Mouse (Mus musculus): ENCODE measurements around the gene Vmn1r215. TPM values are rescaled to one million over a fixed set of nuclear protein-coding genes. Genes with fewer than 3 reads are reported as not detected.
"Not testable (repeated sequence)": the region's sequence is repeated elsewhere in the genome, so short reads cannot be mapped to it uniquely, and the experiment has no call there.

Gene Vmn1r215
- not detected in 2 replicates for total RNA-seq (2015; ENCODE audit: low replicate concordance)
- total RNA-seq (2017; ENCODE audit: low replicate concordance): not detected in 2 replicates

GRCm38 (mm10) chr13:23067725-23068124 lies at the start of gene Vmn1r215:
Vmn1r215 (plus strand) TSS chr13:23068025.
- no peak for ATAC-seq (replicated peaks; ENCODE audit: low FRiP score, poor library complexity, severe bottlenecking)

- ATAC-seq (replicated peaks; ENCODE audit: low FRiP score, poor library complexity, severe bottlenecking): no peak
Observed at GRCm38 (mm10) chr13:23018158-23018557, 49.7 kb upstream of the Vmn1r215 start.

GRCm38 (mm10) chr13:23024812-23025211 lies 43.0 kb upstream of the Vmn1r215 start:
- ATAC-seq (replicated peaks; ENCODE audit: low FRiP score, poor library complexity, severe bottlenecking): no peak

GRCm38 (mm10) chr13:23030118-23030517 lies 37.7 kb upstream of the Vmn1r215 start, which contains the start of gene Vmn1r214:
Vmn1r214 (plus strand) TSS chr13:23030418.
- no peak for ATAC-seq (replicated peaks; ENCODE audit: low FRiP score, poor library complexity, severe bottlenecking)

GRCm38 (mm10) chr13:23057778-23058177 lies 10.0 kb upstream of the Vmn1r215 start:
- ATAC-seq (replicated peaks; ENCODE audit: low FRiP score, poor library complexity, severe bottlenecking): no peak

GRCm38 (mm10) chr13:23069312-23069711 lies 1.5 kb downstream of the Vmn1r215 start:
- ATAC-seq (replicated peaks; ENCODE audit: low FRiP score, poor library complexity, severe bottlenecking): no peak

GRCm38 (mm10) chr13:23094386-23094785 lies 26.6 kb downstream of the Vmn1r215 start:
- no peak for ATAC-seq (replicated peaks; ENCODE audit: low FRiP score, poor library complexity, severe bottlenecking)

GRCm38 (mm10) chr13:23118126-23118525 lies 50.3 kb downstream of the Vmn1r215 start, which contains the start of gene Vmn1r217:
Vmn1r217 (minus strand) TSS chr13:23118226.
- not testable (repeated sequence) for ATAC-seq (replicated peaks; ENCODE audit: low FRiP score, poor library complexity, severe bottlenecking)

GRCm38 (mm10) chr13:23120611-23121010 lies 52.8 kb downstream of the Vmn1r215 start:
- no peak for ATAC-seq (replicated peaks; ENCODE audit: low FRiP score, poor library complexity, severe bottlenecking)

Other genes with a start within 250 kb of the Vmn1r215 start
- gene Vmn1r210, start 236.7 kb upstream of the Vmn1r215 start, total RNA-seq (2015; ENCODE audit: low replicate concordance): not detected in 2 replicates
- gene Vmn1r210, start 236.7 kb upstream of the Vmn1r215 start, total RNA-seq (2017; ENCODE audit: low replicate concordance): not detected in 2 replicates
- not detected in 2 replicates for gene Vmn1r211, start 210.5 kb upstream of the Vmn1r215 start, total RNA-seq (2015; ENCODE audit: low replicate concordance)
- not detected in 2 replicates for gene Vmn1r211, start 210.5 kb upstream of the Vmn1r215 start, total RNA-seq (2017; ENCODE audit: low replicate concordance)
- not detected in 2 replicates for gene Vmn1r212, start 183.8 kb upstream of the Vmn1r215 start, total RNA-seq (2015; ENCODE audit: low replicate concordance)
- gene Vmn1r212, start 183.8 kb upstream of the Vmn1r215 start, total RNA-seq (2017; ENCODE audit: low replicate concordance): not detected in 2 replicates
- gene Vmn1r213, start 60.4 kb upstream of the Vmn1r215 start, total RNA-seq (2015; ENCODE audit: low replicate concordance): not detected in 2 replicates
- not detected in 2 replicates for gene Vmn1r213, start 60.4 kb upstream of the Vmn1r215 start, total RNA-seq (2017; ENCODE audit: low replicate concordance)
- gene Vmn1r214, start 37.6 kb upstream of the Vmn1r215 start, total RNA-seq (2015; ENCODE audit: low replicate concordance): not detected in 2 replicates
- gene Vmn1r214, start 37.6 kb upstream of the Vmn1r215 start, total RNA-seq (2017; ENCODE audit: low replicate concordance): not detected in 2 replicates
- gene Vmn1r217, start 50.2 kb downstream of the Vmn1r215 start, total RNA-seq (2015; ENCODE audit: low replicate concordance): not detected in 2 replicates
- not detected in 2 replicates for gene Vmn1r217, start 50.2 kb downstream of the Vmn1r215 start, total RNA-seq (2017; ENCODE audit: low replicate concordance)
- gene Vmn1r218, start 65.1 kb downstream of the Vmn1r215 start, total RNA-seq (2015; ENCODE audit: low replicate concordance): not detected in 2 replicates
- not detected in 2 replicates for gene Vmn1r218, start 65.1 kb downstream of the Vmn1r215 start, total RNA-seq (2017; ENCODE audit: low replicate concordance)
- not detected in 2 replicates for gene Vmn1r219, start 91.3 kb downstream of the Vmn1r215 start, total RNA-seq (2015; ENCODE audit: low replicate concordance)
- gene Vmn1r219, start 91.3 kb downstream of the Vmn1r215 start, total RNA-seq (2017; ENCODE audit: low replicate concordance): not detected in 2 replicates
- gene Vmn1r220, start 120.0 kb downstream of the Vmn1r215 start, total RNA-seq (2015; ENCODE audit: low replicate concordance): not detected in 2 replicates
- not detected in 2 replicates for gene Vmn1r220, start 120.0 kb downstream of the Vmn1r215 start, total RNA-seq (2017; ENCODE audit: low replicate concordance)
- gene Vmn1r221, start 146.1 kb downstream of the Vmn1r215 start, total RNA-seq (2015; ENCODE audit: low replicate concordance): not detected in 2 replicates
- not detected in 2 replicates for gene Vmn1r221, start 146.1 kb downstream of the Vmn1r215 start, total RNA-seq (2017; ENCODE audit: low replicate concordance)
- not detected in 2 replicates for gene Vmn1r222, start 167.9 kb downstream of the Vmn1r215 start, total RNA-seq (2015; ENCODE audit: low replicate concordance)
- not detected in 2 replicates for gene Vmn1r222, start 167.9 kb downstream of the Vmn1r215 start, total RNA-seq (2017; ENCODE audit: low replicate concordance)
- gene Vmn1r223, start 179.1 kb downstream of the Vmn1r215 start, total RNA-seq (2015; ENCODE audit: low replicate concordance): not detected in 2 replicates
- not detected in 2 replicates for gene Vmn1r223, start 179.1 kb downstream of the Vmn1r215 start, total RNA-seq (2017; ENCODE audit: low replicate concordance)